Mouse (Mus musculus) embryo, embryonic 11.5 days (tissue): ENCODE results near the gene Kcnb1.

Experiments used
- DNase-seq: peaks from one replicate; pipeline ENCODE4 v3.0.0-alpha.2; 2012; ENCODE audit warnings: low read depth, low spot score

Kcnb1 gene

GRCm38 (mm10) chr2:167079535-167080257, 110.3 kb downstream of the Kcnb1 start:
- no peak for DNase-seq

- DNase-seq: no peak
Observed at GRCm38 (mm10) chr2:167078931-167079495, 110.9 kb downstream of the Kcnb1 start.

- no peak for DNase-seq
Observed at GRCm38 (mm10) chr2:167078486-167078885, 111.5 kb downstream of the Kcnb1 start.

GRCm38 (mm10) chr2:167077199-167077962, 112.6 kb downstream of the Kcnb1 start:
- no peak for DNase-seq

GRCm38 (mm10) chr2:167076759-167077158, 113.2 kb downstream of the Kcnb1 start:
- no peak for DNase-seq

GRCm38 (mm10) chr2:167076352-167076751, 113.6 kb downstream of the Kcnb1 start:
- no peak for DNase-seq

- DNase-seq: no peak
Observed at GRCm38 (mm10) chr2:167074587-167074986, 115.4 kb downstream of the Kcnb1 start.

GRCm38 (mm10) chr2:167071641-167072601, 118.0 kb downstream of the Kcnb1 start:
- peak; percentile 93 for DNase-seq

GRCm38 (mm10) chr2:167071266-167071640, 118.7 kb downstream of the Kcnb1 start:
- DNase-seq: no peak

GRCm38 (mm10) chr2:167070341-167070740, 119.6 kb downstream of the Kcnb1 start:
- no peak for DNase-seq

- DNase-seq: no peak
Observed at GRCm38 (mm10) chr2:167067575-167067974, 122.4 kb downstream of the Kcnb1 start.

GRCm38 (mm10) chr2:167066528-167067516, 123.1 kb downstream of the Kcnb1 start:
- DNase-seq: no peak

- no peak for DNase-seq
Observed at GRCm38 (mm10) chr2:167066031-167066430, 123.9 kb downstream of the Kcnb1 start.

- DNase-seq: no peak
Observed at GRCm38 (mm10) chr2:167064601-167065295, 125.2 kb downstream of the Kcnb1 start.

GRCm38 (mm10) chr2:167063906-167064496, 126.0 kb downstream of the Kcnb1 start:
- DNase-seq: no peak

- DNase-seq: peak; percentile 92
Observed at GRCm38 (mm10) chr2:167062965-167063880, 126.7 kb downstream of the Kcnb1 start, which contains the start of gene Znfx1. Gene Znfx1, minus strand, starts transcription at chr2:167063015.

GRCm38 (mm10) chr2:167062497-167062911, 127.5 kb downstream of the Kcnb1 start:
- peak; percentile 81 for DNase-seq
